Mouse (Mus musculus) ovary, adult 10 weeks (tissue): ENCODE results near the gene Npffr2. TPM values are rescaled to one million over a fixed set of nuclear protein-coding genes. Genes with fewer than 3 reads are reported as not detected.

Source experiments
- polyA plus RNA-seq: library from polyadenylated mRNA; stranded (reverse); fragments of 350-450 nt; fragmentation: Illumina TruSeq; extraction: RNeasy Lipid Tissue Mini Kit (QIAGEN cat#74804); gene quantifications from one replicate; pipeline ENCODE4 v1.2.3, GENCODE M21; 2014

Npffr2 gene
- polyA plus RNA-seq, result 0.37 TPM

GRCm38 (mm10) chr5:89526878-89527578 lies at the start of gene Npffr2:
Npffr2 (plus strand) TSS chr5:89527429.

Other genes with a start within 250 kb of the Npffr2 start
- 0.57 TPM for gene Gc, start 69.5 kb upstream of the Npffr2 start, polyA plus RNA-seq